Mouse (Mus musculus) hindbrain, embryonic 13.5 days (tissue): Measurements from ENCODE around the gene Dcps. TPM values are rescaled to one million over a fixed set of nuclear protein-coding genes. Genes with fewer than 3 reads are reported as not detected.

Experiments used
- ATAC-seq: fragments of 200-750 bp; cut with Nextera tagmentation; 2 replicates; pipeline ENCODE4 v1.8.0; 2017; ENCODE audit warnings: moderate TSS enrichment; ENCODE audit not compliant: low FRiP score
- H3K27ac ChIP-seq: fragments of 300-500 bp; sonication (generic); 2 replicates; pipeline ENCODE4 v1.5.1; 2015; ENCODE audit warnings: inconsistent platforms, mild to moderate bottlenecking, moderate library complexity
- H3K27me3 ChIP-seq: fragments of 300-500 bp; sonication (generic); 2 replicates; pipeline ENCODE4 v1.6.1; 2015; ENCODE audit warnings: mild to moderate bottlenecking, inconsistent platforms
- H3K36me3 ChIP-seq: fragments of 300-500 bp; sonication (generic); 2 replicates; pipeline ENCODE4 v1.6.1; 2015; ENCODE audit warnings: mild to moderate bottlenecking, inconsistent platforms
- H3K4me1 ChIP-seq: fragments of 300-500 bp; sonication (generic); replicated peaks from 2 replicates; pipeline ENCODE4 v1.6.1; 2015; ENCODE audit warnings: inconsistent platforms
- H3K4me2 ChIP-seq: fragments of 300-500 bp; sonication (generic); 2 replicates; pipeline ENCODE4 v1.6.1; 2015; ENCODE audit warnings: inconsistent platforms, mild to moderate bottlenecking, moderate library complexity
- H3K4me3 ChIP-seq: fragments of 300-500 bp; sonication (generic); 2 replicates; pipeline ENCODE4 v1.5.1; 2015; ENCODE audit warnings: mild to moderate bottlenecking, inconsistent platforms
- H3K9ac ChIP-seq: fragments of 300-500 bp; sonication (generic); 2 replicates; pipeline ENCODE4 v1.6.1; 2015; ENCODE audit warnings: mild to moderate bottlenecking, inconsistent platforms
- H3K9me3 ChIP-seq: fragments of 300-500 bp; sonication (generic); 2 replicates; pipeline ENCODE4 v1.6.1; 2016; ENCODE audit warnings: inconsistent platforms
- WGBS: fragments of 180-500 bp; shearing (Covaris S2); methylation state at CpG from one replicate; pipeline ENCODE4 v1.1.7; 2015; 5-methylcytosine and 5-hydroxymethylcytosine counted together
- polyA plus RNA-seq: library from polyadenylated mRNA; unstranded; fragments of >200 nt; fragmentation: Nextera tagmentation; extraction: Ambion mirVana; gene quantifications from 2 replicates; pipeline ENCODE4 v1.2.1, GENCODE M21; 2015

Gene Dcps
- polyA plus RNA-seq, 1 experiment from 2014 or later = 80.1 TPM

GRCm38 (mm10) chr9:35123804-35124677 lies 51.8 kb downstream of the Dcps start:
- Histone ChIP-seq H3K9ac (no peak overlapping the region), H3K4me3 (no peak overlapping the region), H3K36me3 (peaks cover 46% of the 10 kb centered on the region), H3K27ac (no peak overlapping the region), H3K4me1 (no peaks in the 10 kb centered on the region), H3K4me2 (no peak overlapping the region), H3K27me3 (no peaks in the 10 kb centered on the region), H3K9me3 (no peaks in the 10 kb centered on the region)
- no peak for ATAC-seq
- 89% methylated on average over 11 of the region's 11 CpGs for WGBS

- H3K9me3 ChIP-seq = no peaks in the 10 kb centered on the region
- H3K27me3 ChIP-seq = no peaks in the 10 kb centered on the region
- no peak for ATAC-seq
- no peaks in the 10 kb centered on the region for H3K4me1 ChIP-seq
- H3K27ac ChIP-seq = no peak overlapping the region
- H3K4me2 ChIP-seq = no peak overlapping the region
- H3K9ac ChIP-seq = no peak overlapping the region
- no peak overlapping the region for H3K4me3 ChIP-seq
- peaks cover 40% of the 10 kb centered on the region for H3K36me3 ChIP-seq
- WGBS = 64% methylated on average over 2 of the region's 2 CpGs
Measured at GRCm38 (mm10) chr9:35123456-35123803, 52.4 kb downstream of the Dcps start.

- H3K4me1 ChIP-seq = peaks cover 4% of the 10 kb centered on the region
- H3K4me3 ChIP-seq = no peak overlapping the region
- H3K27ac ChIP-seq = no peak overlapping the region
- WGBS = 88% methylated on average over 5 of the region's 5 CpGs
- no peak for ATAC-seq
- no peaks in the 10 kb centered on the region for H3K27me3 ChIP-seq
- no peak overlapping the region for H3K4me2 ChIP-seq
- no peak overlapping the region; the same call in 1 of the 2 replicates for H3K9ac ChIP-seq
- peaks cover 37% of the 10 kb centered on the region for H3K36me3 ChIP-seq
- H3K9me3 ChIP-seq = no peaks in the 10 kb centered on the region
Measured at GRCm38 (mm10) chr9:35122551-35123266, 53.2 kb downstream of the Dcps start.

- Histone ChIP-seq H3K36me3 (peaks cover 6% of the 10 kb centered on the region), H3K9ac (no peak within 1 kb of the TSS), H3K9me3 (no peaks in the 10 kb centered on the region), H3K27me3 (no peaks in the 10 kb centered on the region), H3K4me1 (peaks cover 22% of the 10 kb centered on the region), H3K4me3 (no peak within 1 kb of the TSS), H3K4me2 (no peak within 1 kb of the TSS), H3K27ac (no peak within 1 kb of the TSS)
- ATAC-seq = no peak
- 85% methylated on average over 6 of the region's 6 CpGs for WGBS
Measured at GRCm38 (mm10) chr9:35119168-35119567, 56.7 kb downstream of the Dcps start, which contains the start of gene St3gal4. TSS of gene St3gal4 (minus strand) at chr9:35119268.

- 91% methylated on average over 2 of the region's 2 CpGs for WGBS
Measured at GRCm38 (mm10) chr9:35118563-35118962, 57.3 kb downstream of the Dcps start.

GRCm38 (mm10) chr9:35117384-35118295 lies 58.2 kb downstream of the Dcps start:
- peak overlapping the region; percentile 80 for H3K4me2 ChIP-seq
- H3K4me3 ChIP-seq = peak overlapping the region; percentile 69
- H3K27ac ChIP-seq = peak overlapping the region; percentile 74
- 35% methylated on average over 15 of the region's 15 CpGs for WGBS
- 0 out of 2 replicates have a peak, but pooled peaks cover 2% of the 10 kb centered on the region for H3K27me3 ChIP-seq
- peak overlapping the region; percentile 81 for H3K9ac ChIP-seq
- peak; percentile 26 for ATAC-seq
- peaks cover 22% of the 10 kb centered on the region for H3K4me1 ChIP-seq
- H3K9me3 ChIP-seq = no peaks in the 10 kb centered on the region
- peaks cover 4% of the 10 kb centered on the region; the same call in 1 of the 2 replicates for H3K36me3 ChIP-seq

More at GRCm38 (mm10) chr9:35118563-35118962, 57.3 kb downstream of the Dcps start:
- no peak overlapping the region for H3K4me2 ChIP-seq
- no peak overlapping the region for H3K4me3 ChIP-seq
- no peaks in the 10 kb centered on the region for H3K9me3 ChIP-seq
- H3K27ac ChIP-seq = no peak overlapping the region
- H3K27me3 ChIP-seq = no peaks in the 10 kb centered on the region
- peaks cover 4% of the 10 kb centered on the region for H3K36me3 ChIP-seq
- H3K4me1 ChIP-seq = peaks cover 22% of the 10 kb centered on the region
- no peak overlapping the region for H3K9ac ChIP-seq
- no peak for ATAC-seq

- peak overlapping the region; percentile 74 for H3K27ac ChIP-seq
- peak overlapping the region; percentile 80 for H3K4me2 ChIP-seq
- H3K9me3 ChIP-seq = no peaks in the 10 kb centered on the region
- H3K4me3 ChIP-seq = peak overlapping the region; percentile 69
- H3K4me1 ChIP-seq = peaks cover 29% of the 10 kb centered on the region
- 0 out of 2 replicates have a peak, but pooled peaks cover 2% of the 10 kb centered on the region for H3K27me3 ChIP-seq
- peaks cover 4% of the 10 kb centered on the region; the same call in 1 of the 2 replicates for H3K36me3 ChIP-seq
- WGBS = 1% methylated on average over 73 of the region's 84 CpGs
- peak; percentile 94 for ATAC-seq
- H3K9ac ChIP-seq = peak overlapping the region; percentile 81
Measured at GRCm38 (mm10) chr9:35116391-35117381, 59.2 kb downstream of the Dcps start.

GRCm38 (mm10) chr9:35115804-35116203 lies 60.1 kb downstream of the Dcps start:
- H3K4me3 ChIP-seq = peak overlapping the region; percentile 69

GRCm38 (mm10) chr9:35115299-35115698 lies 60.6 kb downstream of the Dcps start:
- Histone ChIP-seq H3K9ac (no peak overlapping the region), H3K36me3 (no peaks in the 10 kb centered on the region), H3K4me1 (peaks cover 35% of the 10 kb centered on the region), H3K4me2 (peak overlapping the region; percentile 80; the same call in 1 of the 2 replicates), H3K27me3 (0 out of 2 replicates have a peak, but pooled peaks cover 2% of the 10 kb centered on the region), H3K9me3 (no peaks in the 10 kb centered on the region), H3K4me3 (no peak overlapping the region), H3K27ac (no peak overlapping the region)
- WGBS = 66% methylated on average over 3 of the region's 4 CpGs
- ATAC-seq = no peak

More at GRCm38 (mm10) chr9:35115804-35116203, 60.1 kb downstream of the Dcps start:
- WGBS = 60% methylated on average over 4 of the region's 4 CpGs
- ATAC-seq = 0 out of 2 replicates have a peak, but pooled peaks have one; percentile 0
- Histone ChIP-seq H3K27ac (no peak overlapping the region), H3K4me2 (peak overlapping the region; percentile 80), H3K9me3 (no peaks in the 10 kb centered on the region), H3K36me3 (no peaks in the 10 kb centered on the region), H3K9ac (peak overlapping the region; percentile 81), H3K27me3 (0 out of 2 replicates have a peak, but pooled peaks cover 2% of the 10 kb centered on the region), H3K4me1 (peaks cover 35% of the 10 kb centered on the region)

- H3K27ac ChIP-seq = no peak overlapping the region
- 92% methylated on average over 3 of the region's 3 CpGs for WGBS
- H3K4me1 ChIP-seq = peaks cover 35% of the 10 kb centered on the region
- H3K4me3 ChIP-seq = no peak overlapping the region
- no peak overlapping the region for H3K4me2 ChIP-seq
- H3K9ac ChIP-seq = no peak overlapping the region
- H3K36me3 ChIP-seq = no peaks in the 10 kb centered on the region
- ATAC-seq = no peak
- 0 out of 2 replicates have a peak, but pooled peaks cover 2% of the 10 kb centered on the region for H3K27me3 ChIP-seq
- H3K9me3 ChIP-seq = no peaks in the 10 kb centered on the region
Measured at GRCm38 (mm10) chr9:35114234-35114633, 61.6 kb downstream of the Dcps start.
